27 mouse cellular contexts compared by ENCODE assay signal in genomic region chr9:110739961-110740360, GRCm38 (mm10). TPM values are rescaled to one million over a fixed set of nuclear protein-coding genes. Genes with fewer than 3 reads are reported as not detected.
DNase-seq lines count a peak whose midpoint lies in the region; ATAC-seq lines count a peak whose summit lies in the region.
"Had no signal": no experiment of that assay in that cellular context is flagged by ENCODE, and none has a peak within 500 bp of the region (broad histone marks: within the 10 kb centered on the region; RNA-seq: fewer than 3 reads in every experiment).

No protein-coding gene starts in this region.

- peaks cover 15% of the 10 kb centered on the region; the same call in 1 of the 2 replicates for H3K27me3 ChIP-seq in embryonic facial prominence, embryonic 12.5 days
- peaks cover 74% of the 10 kb centered on the region for H3K27me3 ChIP-seq in embryonic facial prominence, embryonic 10.5 days (replicated peaks; ENCODE audit: low read depth, poor library complexity, severe bottlenecking)
- H3K27me3 ChIP-seq in limb, embryonic 12.5 days, result peaks cover 55% of the 10 kb centered on the region
- peaks cover 86% of the 10 kb centered on the region for H3K27me3 ChIP-seq in limb, embryonic 10.5 days (ENCODE audit: low read depth, poor library complexity, severe bottlenecking)

- no peak overlapping the region for H3K9ac ChIP-seq in embryonic facial prominence, embryonic 12.5 days
- no peak overlapping the region for H3K9ac ChIP-seq in limb, embryonic 12.5 days (replicated peaks)
- H3K9ac ChIP-seq: liver, postnatal 0 days; stomach, embryonic 15.5 days had no signal

- peaks cover 55% of the 10 kb centered on the region for H3K4me1 ChIP-seq in embryonic facial prominence, embryonic 12.5 days
- H3K4me1 ChIP-seq in embryonic facial prominence, embryonic 10.5 days, result peaks cover 72% of the 10 kb centered on the region
- peaks cover 54% of the 10 kb centered on the region for H3K4me1 ChIP-seq in limb, embryonic 12.5 days (replicated peaks)
- peaks cover 68% of the 10 kb centered on the region for H3K4me1 ChIP-seq in limb, embryonic 10.5 days

- H3K4me3 ChIP-seq in embryonic facial prominence, embryonic 12.5 days, result no peak overlapping the region
- H3K4me3 ChIP-seq in embryonic facial prominence, embryonic 10.5 days, result no peak overlapping the region
- H3K4me3 ChIP-seq in limb, embryonic 12.5 days (replicated peaks), result 0 out of 2 replicates have a peak overlapping the region, but pooled peaks have one; percentile 82
- no peak overlapping the region for H3K4me3 ChIP-seq in limb, embryonic 10.5 days
- H3K4me3 ChIP-seq: stomach, embryonic 15.5 days had no signal

- ATAC-seq in embryonic facial prominence, embryonic 12.5 days (ENCODE audit: insufficient number of reproducible peaks, insufficient read depth, low FRiP score, low TSS enrichment), result no peak
- ATAC-seq in limb, embryonic 12.5 days (ENCODE audit: insufficient number of reproducible peaks, insufficient read depth, low FRiP score, low TSS enrichment, low read depth), result no peak
- 0 out of 2 replicates have a peak, but pooled peaks have one; percentile 39 for ATAC-seq in megakaryocyte, adult 5-6 weeks (ENCODE audit: poor library complexity, severe bottlenecking)
- ATAC-seq: activated CD4-positive, CD25-positive, alpha-beta regulatory T cell, adult 4 months; forebrain, embryonic 16.5 days; intestine, postnatal 0 days; liver, postnatal 0 days had no signal

- no peaks in the 10 kb centered on the region for H3K9me3 ChIP-seq in embryonic facial prominence, embryonic 12.5 days
- H3K9me3 ChIP-seq in embryonic facial prominence, embryonic 10.5 days, result no peaks in the 10 kb centered on the region
- H3K9me3 ChIP-seq in limb, embryonic 12.5 days, result no peaks in the 10 kb centered on the region
- H3K9me3 ChIP-seq in limb, embryonic 10.5 days (replicated peaks), result no peaks in the 10 kb centered on the region
- H3K9me3 ChIP-seq: hindbrain, embryonic 10.5 days; midbrain, embryonic 10.5 days; stomach, embryonic 15.5 days had no signal

- no peaks in the 10 kb centered on the region for H3K36me3 ChIP-seq in embryonic facial prominence, embryonic 12.5 days
- H3K36me3 ChIP-seq in embryonic facial prominence, embryonic 10.5 days (replicated peaks), result peaks cover 27% of the 10 kb centered on the region
- H3K36me3 ChIP-seq in limb, embryonic 12.5 days, result peaks cover 17% of the 10 kb centered on the region
- peaks cover 20% of the 10 kb centered on the region for H3K36me3 ChIP-seq in limb, embryonic 10.5 days
- H3K36me3 ChIP-seq: hindbrain, embryonic 10.5 days; stomach, embryonic 15.5 days had no signal

- whole genome bisulfite sequencing in embryonic facial prominence, embryonic 12.5 days, result 94% methylated on average over 7 of the region's 7 CpGs
- 88% methylated on average over 7 of the region's 7 CpGs for WGBS in embryonic facial prominence, embryonic 10.5 days
- WGBS in limb, embryonic 12.5 days, result 92% methylated on average over 7 of the region's 7 CpGs
- WGBS in limb, embryonic 10.5 days, result 90% methylated on average over 7 of the region's 7 CpGs

- H3K27ac ChIP-seq in embryonic facial prominence, embryonic 12.5 days, result no peak overlapping the region
- no peak overlapping the region for H3K27ac ChIP-seq in embryonic facial prominence, embryonic 10.5 days (replicated peaks)
- no peak overlapping the region for H3K27ac ChIP-seq in limb, embryonic 12.5 days
- no peak overlapping the region for H3K27ac ChIP-seq in limb, embryonic 10.5 days
- H3K27ac ChIP-seq: hindbrain, embryonic 10.5 days; macrophage; midbrain, embryonic 10.5 days; stomach, embryonic 15.5 days had no signal

- DNase-seq in embryonic facial prominence, embryonic 10.5 days (ENCODE audit: low spot score), result no peak
- no peak for DNase-seq in limb, embryonic 10.5 days (ENCODE audit: low spot score)
- DNase-seq in kidney, postnatal 10 days, result peak; percentile 57
- no peak for DNase-seq in ovary, adult 18-20 months (ENCODE audit: low spot score)
- DNase-seq: adrenal gland, adult 8-10 months; cerebellum, adult 18-20 months; cerebellum, postnatal 14 days; gastrocnemius, postnatal 10 days; heart, adult 11 months; liver, postnatal 0 days; thymus, postnatal 25 days had no signal

- peak overlapping the region; percentile 70 for H3K4me2 ChIP-seq in embryonic facial prominence, embryonic 12.5 days (replicated peaks)
- peak overlapping the region; percentile 78; the same call in 1 of the 2 replicates for H3K4me2 ChIP-seq in limb, embryonic 12.5 days
- H3K4me2 ChIP-seq: heart, embryonic 11.5 days; liver, embryonic 11.5 days; stomach, embryonic 15.5 days had no signal

RNA-seq across cellular contexts. Expression of gene Myl3, which starts 1.7 kb away (rescaled TPM):
- 1.9 and 2.4 TPM in 2 replicates for polyA plus RNA-seq in embryonic facial prominence, embryonic 12.5 days (2016; fragmentation: Nextera tagmentation; extraction: Ambion mirVana)
- polyA plus RNA-seq in embryonic facial prominence, embryonic 10.5 days (2016; fragmentation: Nextera tagmentation; extraction: Ambion mirVana), result 0.86 and 4.4 TPM in 2 replicates
- polyA plus RNA-seq in limb, embryonic 12.5 days (2016; fragmentation: Nextera tagmentation; extraction: Ambion mirVana), result 1.6 and 2.6 TPM in 2 replicates
- 1.7 and 3.5 TPM in 2 replicates for polyA plus RNA-seq in limb, embryonic 10.5 days (2016; fragmentation: Nextera tagmentation; extraction: Ambion mirVana)
- not detected in 2 replicates for total RNA-seq in megakaryocyte, adult 5-6 weeks (2015)
- total RNA-seq in megakaryocyte, adult 5-6 weeks (2017), result not detected in 2 replicates
- total RNA-seq: left cerebral cortex, postnatal 25 days; midbrain, postnatal 0 days had no signal
- polyA plus RNA-seq: activated CD4-positive, CD25-positive, alpha-beta regulatory T cell, adult 4 months; hindbrain, embryonic 10.5 days; intestine, postnatal 0 days; macrophage; midbrain, postnatal 0 days had no signal

RNA-seq across cellular contexts. Expression of gene Pth1r, which starts 7.0 kb away (rescaled TPM):
- 115 and 117 TPM in 2 replicates for polyA plus RNA-seq in embryonic facial prominence, embryonic 12.5 days (2016; fragmentation: Nextera tagmentation; extraction: Ambion mirVana)
- 39.2 and 46.3 TPM in 2 replicates for polyA plus RNA-seq in embryonic facial prominence, embryonic 10.5 days (2016; fragmentation: Nextera tagmentation; extraction: Ambion mirVana)
- 76.6 and 81.8 TPM in 2 replicates for polyA plus RNA-seq in limb, embryonic 12.5 days (2016; fragmentation: Nextera tagmentation; extraction: Ambion mirVana)
- polyA plus RNA-seq in limb, embryonic 10.5 days (2016; fragmentation: Nextera tagmentation; extraction: Ambion mirVana), result 36.3 and 49.2 TPM in 2 replicates
- total RNA-seq in megakaryocyte, adult 5-6 weeks (2015), result not detected in 2 replicates
- 0.77 TPM in 1 of 2 replicates, not detected in the other for total RNA-seq in megakaryocyte, adult 5-6 weeks (2017)
- polyA plus RNA-seq: activated CD4-positive, CD25-positive, alpha-beta regulatory T cell, adult 4 months had no signal

RNA-seq across cellular contexts. Expression of gene Prss42, which starts 58.0 kb away (rescaled TPM):
- not detected in 2 replicates for polyA plus RNA-seq in embryonic facial prominence, embryonic 12.5 days (2016; fragmentation: Nextera tagmentation; extraction: Ambion mirVana)
- polyA plus RNA-seq in embryonic facial prominence, embryonic 10.5 days (2016; fragmentation: Nextera tagmentation; extraction: Ambion mirVana), result not detected in 2 replicates
- polyA plus RNA-seq in limb, embryonic 12.5 days (2016; fragmentation: Nextera tagmentation; extraction: Ambion mirVana), result not detected in 2 replicates
- not detected in 2 replicates for polyA plus RNA-seq in limb, embryonic 10.5 days (2016; fragmentation: Nextera tagmentation; extraction: Ambion mirVana)
- total RNA-seq in megakaryocyte, adult 5-6 weeks (2015), result not detected in 2 replicates
- not detected in 2 replicates for total RNA-seq in megakaryocyte, adult 5-6 weeks (2017)
- total RNA-seq: adrenal gland, adult 8-10 months; gastrocnemius, postnatal 10 days; left cerebral cortex, postnatal 25 days; midbrain, postnatal 0 days had no signal
- polyA plus RNA-seq: activated CD4-positive, CD25-positive, alpha-beta regulatory T cell, adult 4 months; forebrain, embryonic 16.5 days; heart, embryonic 11.5 days; heart, postnatal 0 days; hindbrain, embryonic 10.5 days; intestine, postnatal 0 days; liver, embryonic 11.5 days; liver, postnatal 0 days; macrophage; midbrain, embryonic 10.5 days; midbrain, postnatal 0 days; neural tube, embryonic 14.5 days; stomach, embryonic 15.5 days had no signal
